Mouse (Mus musculus) heart, postnatal 0 days (tissue): ENCODE measurements around the gene Pole4.

Experiments
- CTCF ChIP-seq: IDR thresholded peaks from 2 replicates; pipeline ENCODE4 v1.5.1; 2016; ENCODE audit warnings: antibody characterized with exemption, control low read depth, low read depth
- EP300 ChIP-seq: IDR thresholded peaks from 2 replicates; pipeline ENCODE4 v1.6.1; 2016; ENCODE audit warnings: antibody characterized with exemption, low read depth

DNA sequence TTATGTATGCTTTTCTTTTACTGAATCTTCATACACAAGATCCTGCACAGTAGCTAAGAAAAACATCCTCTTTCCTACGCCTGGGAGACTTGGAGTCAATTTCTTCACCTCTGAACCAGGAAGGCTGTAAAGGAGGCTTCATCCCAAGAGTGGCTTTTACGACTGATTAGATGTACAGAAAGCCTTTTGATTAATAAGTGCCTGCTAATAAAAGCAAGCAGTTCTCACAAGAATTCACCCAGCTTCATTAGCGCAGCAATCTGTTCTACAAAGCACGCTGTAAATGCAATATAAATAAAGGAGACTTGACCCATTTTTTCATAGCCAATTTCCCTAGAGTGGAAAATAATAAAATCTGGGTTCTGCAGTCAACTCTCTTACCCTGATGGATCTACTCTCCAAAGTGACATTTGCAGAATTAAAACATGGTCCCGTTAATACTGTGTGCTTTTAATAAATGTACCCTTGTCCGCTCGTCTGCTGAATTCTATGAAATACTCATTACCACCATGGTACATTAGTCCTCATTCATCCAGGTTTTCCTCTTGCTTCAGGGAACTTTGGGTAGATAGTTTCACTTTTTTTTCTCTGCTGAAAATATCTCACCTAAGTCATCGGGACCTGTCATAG lies 109.6 kb downstream of the Pole4 start:
- TF ChIP-seq EP300 (no peak), CTCF (no peak)
